Mouse (Mus musculus) Muller cell, postnatal 12 days (primary cell): Measurements from ENCODE around the gene Bex6.
"Not testable (repeated sequence)": the region's sequence is repeated elsewhere in the genome, so short reads cannot be mapped to it uniquely, and the experiment has no call there.

Source experiments
- DNase-seq: peaks from one replicate; pipeline ENCODE4 v3.0.0-alpha.2; 2015; ENCODE audit errors: inconsistent ontology term

Gene Bex6

DNA sequence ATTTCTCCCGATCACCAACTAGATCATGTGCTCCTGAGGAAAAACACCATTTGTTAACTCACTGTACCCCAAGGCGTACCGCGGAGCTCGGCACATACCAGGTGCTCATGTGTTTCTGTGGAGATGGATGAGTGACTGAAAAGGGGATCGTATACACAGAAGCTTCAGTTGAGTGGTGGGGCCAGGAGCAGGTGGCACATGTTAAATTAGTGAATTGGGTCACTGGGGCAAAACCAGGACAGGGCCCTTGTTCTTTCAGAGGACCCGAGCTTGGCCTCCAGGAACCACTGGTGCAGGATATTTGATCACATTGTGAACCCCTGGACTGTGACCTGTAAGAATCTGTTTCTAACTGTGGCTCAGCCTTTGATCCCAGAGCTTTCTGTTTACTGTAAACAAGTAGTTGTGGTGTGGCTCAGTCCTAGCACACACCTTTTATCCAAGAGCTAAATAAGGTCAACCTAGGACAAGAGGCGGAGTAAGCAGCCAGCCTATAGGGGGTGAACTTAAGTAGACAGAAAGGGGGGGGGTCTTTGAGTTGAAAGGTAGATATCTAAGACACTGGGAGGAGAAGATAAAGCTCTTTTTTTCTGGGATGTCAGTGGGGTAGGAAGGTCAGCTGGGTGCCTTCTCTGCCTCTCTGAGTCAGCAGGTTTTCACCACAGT lies 5.2 kb upstream of the Bex6 start:
- DNase-seq: no peak

DNA sequence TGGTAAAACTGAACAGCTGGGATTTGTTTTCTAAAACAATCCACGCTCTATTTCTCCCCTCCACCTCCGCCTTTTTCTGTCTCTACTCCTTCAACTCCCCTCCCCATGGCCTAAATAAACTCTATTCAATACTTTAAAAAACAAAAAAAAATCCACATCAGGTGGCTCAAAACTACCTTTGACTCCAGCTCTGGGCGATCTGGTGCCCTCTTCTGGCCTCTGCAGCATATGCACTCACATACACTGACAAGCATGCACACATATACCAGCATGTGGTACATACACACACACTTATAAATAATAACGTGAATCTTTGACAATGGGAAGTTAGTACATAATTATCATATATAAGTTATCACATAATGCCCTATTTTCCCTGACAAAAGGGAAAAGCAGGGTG lies 4.6 kb upstream of the Bex6 start:
- no peak for DNase-seq

GRCm38 (mm10) chr16:32176896-32177686 lies 2.5 kb upstream of the Bex6 start:
- no peak for DNase-seq

DNA sequence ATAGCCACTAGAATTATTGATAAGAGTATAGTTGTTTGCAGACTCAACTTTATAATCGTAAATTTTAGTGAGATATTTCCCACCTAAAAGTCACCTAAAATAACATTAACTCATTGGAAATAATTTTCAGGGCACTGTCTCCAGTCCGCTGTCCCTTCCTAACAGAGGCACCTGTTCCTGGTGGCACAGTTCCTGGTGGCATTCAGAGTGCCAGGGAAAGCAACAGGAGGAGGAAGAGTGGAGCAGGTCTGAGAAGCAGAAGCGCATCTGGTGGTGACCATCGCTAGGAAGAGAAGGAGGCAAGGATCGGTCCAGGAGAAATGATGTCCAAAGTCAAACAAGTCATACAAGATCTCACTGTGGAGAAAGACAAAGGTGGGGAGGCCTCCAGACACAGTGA lies 6.4 kb downstream of the Bex6 start:
- DNase-seq: no peak

DNA sequence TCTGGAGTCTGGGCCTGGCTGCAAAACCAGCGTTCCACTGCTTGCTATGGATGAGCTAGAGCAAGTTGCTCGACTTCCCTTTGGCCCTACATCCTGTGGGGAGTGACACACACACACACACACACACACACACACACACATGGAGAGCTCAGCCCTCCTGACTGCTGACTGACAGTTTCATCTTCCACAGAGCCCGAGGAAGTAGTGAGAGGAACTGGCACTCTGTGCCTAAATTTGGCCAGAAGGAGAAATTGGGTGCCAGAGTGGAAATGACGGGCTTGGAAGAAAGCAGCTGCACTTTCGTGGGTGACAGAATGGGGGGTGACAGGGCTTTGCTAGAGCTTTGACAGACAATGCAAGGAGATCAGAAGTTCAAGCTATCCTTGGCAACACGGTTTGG lies 9.5 kb downstream of the Bex6 start:
- no peak for DNase-seq

GRCm38 (mm10) chr16:32190011-32190441 lies 10.4 kb downstream of the Bex6 start:
- no peak for DNase-seq

DNA sequence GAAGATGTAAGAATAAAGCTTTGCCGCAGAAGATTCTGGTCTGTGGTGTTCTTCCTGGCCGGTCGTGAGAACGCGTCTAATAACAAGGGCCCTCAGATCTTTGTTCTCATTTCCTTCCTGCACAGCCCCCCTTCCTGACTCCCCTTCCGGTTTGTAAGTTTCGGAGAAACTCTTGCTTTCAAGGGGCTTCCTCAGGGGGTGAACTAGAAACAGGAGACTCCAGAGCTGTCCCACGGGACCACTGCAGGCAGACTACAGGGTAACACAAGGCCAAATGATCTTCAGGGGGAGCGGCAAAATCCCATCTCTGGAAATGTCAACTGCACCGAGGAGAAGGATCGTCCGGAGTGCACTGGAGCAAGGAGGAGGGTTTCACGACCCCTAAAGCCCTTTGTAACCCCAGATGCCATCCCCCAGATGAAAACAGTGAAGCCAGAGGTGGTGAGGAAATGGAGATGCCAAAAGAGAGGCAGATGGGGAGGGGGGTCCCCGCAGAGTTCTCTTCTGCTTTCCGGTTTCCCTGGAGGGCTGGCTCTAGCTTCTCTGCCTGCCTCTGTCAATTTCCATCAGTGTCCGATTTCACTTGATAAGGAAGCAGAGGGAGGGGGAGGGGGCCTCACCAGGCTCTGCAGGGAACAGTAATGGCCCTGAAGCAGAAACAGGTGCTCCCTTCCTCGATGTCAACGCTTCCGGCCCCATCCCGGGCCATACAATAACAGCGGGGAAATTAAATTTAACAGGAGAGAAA lies 20.8 kb downstream of the Bex6 start:
- peak; percentile 24 for DNase-seq

DNA sequence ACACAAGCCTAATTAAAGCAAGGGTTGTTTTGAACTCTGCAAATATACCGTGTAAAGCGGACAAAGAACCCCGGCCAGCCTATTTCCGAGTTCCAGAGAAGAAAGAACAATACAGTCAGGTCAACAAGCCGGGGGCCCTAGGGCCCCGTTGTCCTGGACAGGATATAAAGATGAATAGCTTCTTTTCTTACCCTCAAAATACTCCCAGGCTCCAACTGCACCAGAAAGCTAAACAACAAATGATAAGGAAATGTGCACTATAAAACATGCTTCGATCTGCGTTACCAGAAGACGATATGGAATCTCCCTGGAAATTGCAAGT lies 21.3 kb downstream of the Bex6 start:
- no peak for DNase-seq

DNA sequence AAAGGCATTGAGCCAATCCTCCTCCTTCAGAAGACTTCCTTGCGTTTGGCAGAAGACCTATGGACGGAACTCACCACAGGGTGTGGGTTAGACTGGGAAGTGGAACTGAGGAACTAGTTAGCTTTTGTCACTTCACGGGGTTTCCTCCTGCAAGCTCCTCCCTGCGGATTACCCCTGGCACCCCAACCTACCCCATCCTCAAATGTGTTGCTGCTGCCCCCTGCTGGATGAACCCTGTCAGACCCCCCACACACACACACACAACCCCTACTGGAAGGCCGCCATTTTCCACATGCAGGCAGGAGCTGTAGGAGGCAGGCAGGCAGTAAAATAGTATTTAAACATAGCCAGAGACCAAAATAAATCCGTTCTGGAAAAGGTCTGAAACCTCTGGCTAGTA lies 23.1 kb downstream of the Bex6 start:
- no peak for DNase-seq

GRCm38 (mm10) chr16:32204902-32205301 lies 25.3 kb downstream of the Bex6 start:
- no peak for DNase-seq

DNA sequence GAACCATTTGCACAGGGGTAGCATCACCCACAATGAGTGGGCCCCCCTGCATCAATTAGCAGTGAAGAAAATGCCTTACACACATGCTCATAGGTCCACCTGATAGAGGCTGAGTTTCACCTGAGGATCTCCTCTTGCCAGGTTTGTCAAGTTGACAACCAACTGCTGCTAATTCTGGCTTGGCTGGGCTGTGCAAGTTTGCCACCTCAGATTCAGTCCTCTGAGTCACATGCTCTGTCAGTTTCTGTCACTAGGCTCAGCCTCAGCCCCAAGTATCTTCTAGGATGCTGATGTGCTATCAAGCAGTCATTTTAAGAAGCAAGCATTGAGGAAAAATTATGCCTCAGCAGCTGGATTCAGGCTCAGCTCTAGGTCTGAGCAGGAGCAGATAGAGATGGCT lies 34.5 kb downstream of the Bex6 start:
- no peak for DNase-seq

DNA sequence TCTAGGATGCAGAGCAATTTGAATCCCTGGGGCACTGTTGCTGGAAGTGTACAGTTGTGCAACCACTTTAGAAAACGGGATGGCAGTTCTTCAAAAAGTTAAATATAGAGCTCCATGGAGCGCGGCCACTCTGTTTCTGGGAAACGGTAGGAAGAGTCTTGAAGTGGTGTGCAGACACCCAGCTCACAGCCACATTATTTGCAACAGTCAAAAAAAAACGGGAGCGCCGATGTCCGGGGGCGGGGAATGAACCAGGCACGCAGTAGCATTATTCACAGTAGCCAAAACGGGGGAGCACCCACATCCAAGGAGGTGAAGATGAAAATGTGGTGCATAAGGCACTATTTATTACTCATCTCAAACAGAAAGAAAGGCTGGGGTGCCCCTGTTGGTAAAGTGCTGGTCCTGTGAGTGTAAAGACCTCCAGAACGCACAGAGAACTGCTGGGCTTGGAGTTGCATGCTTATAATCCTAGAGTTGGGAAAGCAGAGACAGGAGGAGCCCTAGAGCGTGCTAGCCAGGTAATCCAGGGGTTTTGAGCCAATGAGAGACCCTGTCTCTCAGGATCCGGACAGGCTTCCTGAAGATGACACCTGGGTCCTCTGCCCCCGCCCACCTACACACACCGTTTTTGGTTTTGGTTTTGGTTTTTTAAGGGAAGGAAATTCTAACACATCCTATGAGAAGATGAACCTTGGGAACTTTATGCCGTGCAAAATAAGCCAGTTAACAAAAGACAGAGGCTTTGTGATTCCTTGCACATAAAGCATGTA lies 35.4 kb downstream of the Bex6 start:
- no peak for DNase-seq

DNA sequence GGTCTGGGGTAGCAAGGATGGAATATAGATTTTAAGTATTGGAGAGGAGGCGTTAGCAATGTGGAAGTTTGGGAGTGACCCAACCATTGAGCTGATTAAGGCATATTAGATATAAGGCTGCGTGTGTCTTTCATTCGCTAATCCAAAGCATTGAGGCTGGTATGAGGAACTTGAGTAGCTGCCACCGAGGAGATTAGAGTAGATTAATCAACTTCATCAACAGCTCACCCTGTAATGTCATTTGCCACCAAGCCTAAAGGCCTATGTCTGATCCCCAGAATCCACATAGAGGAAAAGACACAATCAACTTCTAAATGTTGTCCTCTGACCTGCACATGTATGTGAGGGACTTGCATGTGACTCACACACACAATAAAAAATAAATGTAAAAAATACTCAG lies 42.2 kb downstream of the Bex6 start:
- no peak for DNase-seq

GRCm38 (mm10) chr16:32222399-32222798 lies 42.8 kb downstream of the Bex6 start:
- no peak for DNase-seq

DNA sequence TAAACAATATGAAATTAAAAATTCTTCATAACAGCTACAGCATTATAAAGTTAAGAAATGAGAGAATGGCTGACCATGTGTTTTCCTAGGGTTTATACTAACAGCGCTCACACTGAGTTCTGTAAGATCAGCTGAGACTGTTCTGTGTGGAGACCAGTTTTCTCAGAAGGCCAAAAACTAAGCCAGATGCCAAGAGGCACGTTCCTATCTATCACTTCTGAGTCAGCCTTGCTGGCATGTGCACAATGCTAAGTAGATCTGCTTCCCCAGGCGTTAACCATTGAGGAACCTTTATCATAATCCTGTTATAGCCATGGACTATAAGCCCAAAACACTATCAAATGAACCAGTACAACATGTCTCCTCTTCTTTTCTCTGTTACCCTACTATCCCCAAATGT lies 52.4 kb downstream of the Bex6 start:
- DNase-seq: not testable (repeated sequence)
